Mouse (Mus musculus) spleen, postnatal 4 days (tissue): ENCODE results near the gene Asic2.

Experiments used
- DNase-seq, 2 experiments: peaks; one replicate each; pipeline ENCODE4 v3.0.0; 2022; ENCODE audit warnings: low spot score in 2 of 2

The Asic2 gene

GRCm38 (mm10) chr11:81013501-81013900 is 954.8 kb downstream of the Asic2 start:
- no peak for DNase-seq

DNA sequence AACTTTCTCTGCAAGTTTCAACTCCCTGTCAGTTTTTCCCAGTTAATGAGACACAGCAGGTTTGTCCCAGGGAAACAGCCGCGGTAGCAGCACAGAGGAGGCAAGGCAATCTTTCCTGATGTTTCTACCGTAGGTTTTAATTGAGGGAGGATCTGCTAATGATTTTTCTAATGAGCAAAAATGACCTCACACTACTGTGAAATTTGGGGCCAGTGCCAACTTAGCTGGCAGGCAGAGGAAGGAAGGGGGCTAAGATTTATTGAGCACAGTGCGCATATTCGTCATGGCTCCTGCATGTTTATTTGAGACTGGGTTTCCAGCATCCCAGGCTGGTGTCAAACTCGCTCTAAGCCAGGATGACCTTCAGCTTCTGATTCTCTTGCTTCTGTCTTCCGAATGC is 957.5 kb downstream of the Asic2 start:
- no peak for DNase-seq

DNA sequence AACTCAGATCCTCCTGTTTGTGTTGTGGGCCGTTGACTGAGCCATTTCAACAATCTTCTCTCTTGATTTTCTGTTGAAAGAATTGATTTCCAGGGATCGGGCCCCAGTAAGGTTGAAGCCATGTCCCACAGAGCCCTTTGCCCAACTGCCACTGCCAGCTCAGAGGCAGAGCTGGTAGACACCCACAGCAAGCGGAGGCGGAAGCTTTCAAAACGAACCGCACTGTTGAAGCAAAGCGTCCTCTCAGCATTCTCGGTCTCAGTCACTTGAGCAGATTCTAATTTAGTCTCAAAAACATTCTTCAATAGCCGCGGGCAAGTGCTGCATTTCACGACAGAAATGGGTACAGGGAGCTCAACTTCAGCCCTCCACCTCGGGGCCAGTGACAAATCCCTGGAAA is 958.9 kb downstream of the Asic2 start:
- no peak for DNase-seq

DNA sequence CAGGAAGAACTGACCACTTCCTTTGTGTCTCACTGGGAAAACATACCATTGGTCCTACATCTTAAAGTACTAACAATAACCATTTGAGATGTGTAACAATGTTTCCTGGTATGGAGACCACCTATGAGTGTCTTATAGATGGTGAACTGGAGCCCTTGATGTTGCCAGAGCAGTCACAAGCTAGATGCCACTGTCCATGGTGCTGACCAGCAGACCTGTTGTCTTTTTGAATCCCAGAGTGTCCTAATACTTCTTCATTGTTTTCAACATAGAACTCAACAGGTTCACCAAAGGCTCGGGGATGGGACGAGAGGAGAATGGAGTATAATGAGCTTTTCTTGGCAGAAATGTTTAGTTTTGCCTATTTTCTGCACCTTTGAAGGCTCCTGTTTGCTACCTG is 962.4 kb downstream of the Asic2 start:
- no peak for DNase-seq

DNA sequence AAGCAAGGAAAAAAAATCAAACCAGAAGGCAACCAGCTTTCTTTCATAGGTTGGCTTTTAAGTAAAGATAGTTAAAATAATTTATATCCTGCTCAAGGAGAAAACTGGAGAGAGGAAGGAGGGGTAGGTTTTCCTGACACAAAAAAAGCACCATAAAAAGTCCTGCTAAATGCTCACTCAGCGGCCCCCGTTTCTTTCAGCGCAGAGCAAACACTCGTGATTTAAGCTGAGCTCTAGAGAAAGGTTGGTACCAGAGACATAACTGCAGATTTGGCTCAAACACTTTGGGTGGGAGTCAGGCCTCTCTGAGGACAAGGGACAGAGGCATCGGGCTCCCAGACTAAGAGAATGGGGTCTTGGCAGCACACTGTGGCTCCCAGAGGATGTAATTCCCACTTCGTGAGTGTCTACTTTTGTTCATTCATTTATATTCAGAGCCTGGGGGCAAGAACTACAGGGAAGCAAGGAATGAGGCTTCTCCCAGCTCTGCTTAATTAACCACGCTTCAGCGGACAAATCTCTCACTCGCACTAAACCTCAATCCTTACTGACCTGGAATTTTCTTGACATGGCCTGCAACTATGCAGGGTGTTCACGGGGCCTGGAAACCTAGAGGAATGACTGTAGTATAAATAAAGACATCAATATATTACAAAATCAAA is 965.4 kb downstream of the Asic2 start:
- no peak for DNase-seq

- no peak for DNase-seq
Observed at GRCm38 (mm10) chr11:80995621-80996020, 972.6 kb downstream of the Asic2 start.

DNA sequence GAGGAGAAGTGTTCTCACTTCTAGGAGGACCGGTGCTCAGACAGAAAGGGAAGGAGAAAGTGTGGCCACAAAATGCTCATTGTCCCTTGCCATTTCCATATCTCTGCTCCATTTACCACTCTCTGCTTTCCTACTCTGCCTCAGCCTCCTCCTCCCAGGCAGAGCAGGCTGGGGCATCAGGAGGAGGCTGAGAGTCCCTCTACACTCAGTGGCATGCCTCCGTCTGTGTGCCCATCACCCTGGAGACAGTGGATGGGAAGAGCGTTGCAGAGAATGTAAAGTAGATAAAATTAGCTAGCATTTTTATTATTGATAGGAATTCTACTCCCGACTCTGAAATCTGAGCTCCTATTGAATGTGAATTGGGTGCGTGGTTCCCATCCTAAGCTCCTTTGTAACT is 984.7 kb downstream of the Asic2 start:
- no peak for DNase-seq

DNA sequence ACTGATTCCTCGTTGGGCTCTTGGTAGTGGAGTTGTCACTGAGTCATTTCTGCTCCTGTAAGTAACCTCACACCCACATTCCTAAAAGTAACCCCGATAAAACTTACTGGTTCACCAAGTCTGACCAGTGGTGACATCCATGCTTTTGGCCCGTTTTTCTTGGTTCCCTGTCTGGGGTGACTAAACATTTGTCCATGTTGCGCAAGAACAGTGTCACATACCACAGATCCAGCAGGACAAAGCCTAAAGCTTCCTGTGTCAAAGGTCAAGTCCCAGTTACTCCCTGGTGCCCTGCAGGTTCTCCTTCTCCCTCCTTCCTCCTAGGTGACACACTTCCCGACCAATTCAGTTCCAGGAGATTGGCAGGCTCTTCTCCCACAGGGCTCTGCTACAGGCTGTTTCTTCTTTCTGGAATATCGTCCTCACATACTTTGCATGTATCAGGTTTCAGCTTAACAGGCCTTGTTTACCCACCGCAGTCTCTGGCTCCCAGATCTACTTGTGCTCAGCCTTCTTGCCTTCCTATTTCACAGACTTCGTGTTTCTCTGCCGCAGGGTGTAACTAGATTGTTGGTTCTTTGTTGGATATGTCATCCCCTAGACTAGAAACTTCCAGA is 991.9 kb downstream of the Asic2 start:
- no peak for DNase-seq

DNA sequence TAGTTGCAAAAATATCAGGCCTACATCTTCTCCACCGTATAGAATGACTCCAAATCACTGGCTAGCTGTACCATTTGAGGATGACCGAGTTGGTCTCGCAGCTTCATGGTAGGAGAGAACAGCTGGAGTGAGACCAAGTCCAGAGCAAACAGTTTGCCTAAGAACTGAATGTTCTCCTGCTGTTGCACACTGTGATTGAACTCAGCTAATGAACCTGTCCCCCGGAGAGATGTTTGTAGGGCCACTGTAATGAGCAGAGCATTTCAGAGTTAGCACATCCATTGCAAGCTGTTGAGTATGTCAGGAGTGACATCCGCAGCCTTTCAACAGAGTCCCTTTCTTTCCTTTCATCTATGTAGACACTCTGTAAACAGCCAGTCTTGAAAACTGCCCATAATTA is 993.6 kb downstream of the Asic2 start:
- no peak for DNase-seq

- peak in 1 of 2 experiments; percentile 14 for DNase-seq
Observed at GRCm38 (mm10) chr11:80973976-80974375, 994.3 kb downstream of the Asic2 start.

DNA sequence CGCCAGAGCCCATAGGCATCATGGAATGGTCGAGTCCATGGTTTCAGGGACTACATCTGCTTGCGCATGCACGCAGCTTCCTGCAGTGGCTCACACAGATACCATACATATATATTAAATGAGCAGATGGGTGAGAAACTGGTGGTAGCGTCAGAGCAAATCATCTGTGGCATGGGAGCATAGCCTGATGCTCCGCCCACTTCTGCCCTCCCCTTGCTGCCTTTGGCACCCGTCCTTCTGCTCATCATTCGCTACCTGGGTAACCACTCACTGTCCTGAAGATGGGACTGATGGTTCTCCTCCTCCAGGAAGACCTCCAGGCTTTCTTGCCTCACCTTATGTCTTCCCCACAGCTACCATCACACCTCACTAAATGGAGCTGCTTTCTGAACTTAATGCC is 995.0 kb downstream of the Asic2 start:
- DNase-seq = no peak

DNA sequence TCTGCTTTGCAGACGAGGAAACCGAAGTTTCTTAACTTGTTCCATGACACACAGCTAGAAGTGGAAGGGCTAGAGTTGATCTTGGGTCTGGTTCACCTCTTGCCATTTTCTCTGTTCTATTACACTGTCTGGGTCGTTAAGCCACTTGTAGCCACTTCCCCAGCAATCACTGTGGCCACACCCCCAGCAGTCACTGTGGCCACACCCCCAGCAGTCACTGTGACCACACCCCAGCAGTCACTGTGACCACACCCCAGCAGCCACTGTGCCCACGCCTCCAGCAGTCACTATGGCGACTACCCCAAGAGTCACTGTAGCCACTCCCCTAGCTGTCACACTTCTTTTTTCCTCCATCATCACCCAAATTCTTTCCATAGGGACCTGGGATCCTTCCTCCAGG is 1000.7 kb downstream of the Asic2 start:
- DNase-seq = peak in 1 of 2 experiments; percentile 13

- DNase-seq = no peak
Observed at GRCm38 (mm10) chr11:80966040-80966439, 1002.2 kb downstream of the Asic2 start.

- DNase-seq = no peak
Observed at GRCm38 (mm10) chr11:80961326-80961725, 1006.9 kb downstream of the Asic2 start.

GRCm38 (mm10) chr11:80958086-80958671 is 1010.1 kb downstream of the Asic2 start:
- DNase-seq = no peak

- DNase-seq = no peak
Observed at GRCm38 (mm10) chr11:80955915-80956314, 1012.3 kb downstream of the Asic2 start.

GRCm38 (mm10) chr11:80954147-80954546 is 1014.1 kb downstream of the Asic2 start:
- DNase-seq = no peak

DNA sequence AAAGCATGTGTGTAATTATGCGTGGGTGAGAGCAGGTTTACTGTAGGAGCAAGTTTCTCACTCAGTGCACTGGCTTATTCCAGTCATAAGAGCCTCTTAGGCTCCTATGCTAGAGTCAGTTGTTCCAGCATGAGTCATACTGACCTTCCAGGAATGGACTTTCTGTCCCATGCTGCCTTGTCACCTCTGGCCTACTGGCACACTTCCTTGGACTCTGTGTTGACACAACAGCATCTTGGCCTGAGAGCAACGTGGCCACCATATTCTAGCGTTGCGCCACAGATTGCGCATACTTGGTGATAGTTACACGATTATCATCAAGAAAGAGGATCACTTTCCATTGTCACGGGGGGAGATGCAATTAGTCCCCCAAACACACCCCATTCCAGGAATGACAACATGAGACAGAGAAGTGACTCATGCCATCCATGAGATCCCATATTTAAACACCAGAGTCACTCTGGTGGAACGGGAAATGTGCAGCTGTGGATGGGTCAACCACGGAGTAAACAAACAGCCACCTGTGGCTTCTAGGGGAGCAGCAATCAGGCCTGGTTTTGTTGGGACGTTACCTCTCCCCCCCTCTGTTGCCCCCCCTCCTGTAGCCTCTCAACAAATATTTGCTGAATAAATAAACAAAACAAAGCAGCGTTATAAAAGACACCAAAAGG is 1019.1 kb downstream of the Asic2 start:
- no peak for DNase-seq

GRCm38 (mm10) chr11:80948103-80948502 is 1020.2 kb downstream of the Asic2 start:
- DNase-seq = no peak

GRCm38 (mm10) chr11:80946163-80946562 is 1022.1 kb downstream of the Asic2 start:
- DNase-seq = no peak

- no peak for DNase-seq
Observed at GRCm38 (mm10) chr11:80923286-80923951, 1044.8 kb downstream of the Asic2 start.

GRCm38 (mm10) chr11:80918332-80918731 is 1049.9 kb downstream of the Asic2 start:
- DNase-seq = no peak
